Mouse (Mus musculus) G1E (cell line): Measurements from ENCODE around the gene Dnal4. TPM values are rescaled to one million over a fixed set of nuclear protein-coding genes. Genes with fewer than 3 reads are reported as not detected.
A peak's percentile ranks its signal among the peaks of the same experiment; 100 is the strongest.

Experiments
- ATAC-seq: 2 replicates; pipeline ENCODE4 v1.8.0; 2016; ENCODE audit warnings: mild to moderate bottlenecking; ENCODE audit not compliant: insufficient number of reproducible peaks, poor library complexity, low FRiP score, severe bottlenecking; ENCODE audit errors: extremely low read depth
- DNase-seq: peaks from one replicate; pipeline ENCODE4 v3.0.0; 2012; ENCODE audit warnings: low spot score
- H3K27me3 ChIP-seq: 2 replicates; pipeline ENCODE4 v1.6.1; 2012; ENCODE audit warnings: mild to moderate bottlenecking, low read length, inconsistent platforms; ENCODE audit not compliant: insufficient read depth
- H3K36me3 ChIP-seq: replicated peaks from 2 replicates; pipeline ENCODE3; 2012; ENCODE audit warnings: mild to moderate bottlenecking, inconsistent platforms
- H3K4me1 ChIP-seq: 2 replicates; pipeline ENCODE4 v1.6.1; 2012; ENCODE audit warnings: low read depth, low read length, inconsistent platforms, mixed read lengths; ENCODE audit not compliant: insufficient read depth
- H3K4me3 ChIP-seq: 2 replicates; pipeline ENCODE4 v1.5.1; 2012; ENCODE audit warnings: low read depth, mild to moderate bottlenecking, inconsistent platforms, low read length, moderate library complexity, mixed read lengths
- H3K9me3 ChIP-seq: replicated peaks from 2 replicates; pipeline ENCODE4 v1.6.1; 2012; ENCODE audit warnings: inconsistent platforms
- CTCF ChIP-seq: IDR thresholded peaks from 2 replicates; pipeline ENCODE4 v1.5.1; 2012; ENCODE audit warnings: low read depth, low read length, inconsistent platforms, mixed read lengths
- GATA1 ChIP-seq: IDR thresholded peaks from 2 replicates; pipeline ENCODE4 v1.6.1; 2012; ENCODE audit warnings: borderline replicate concordance, low read length, inconsistent platforms, mixed read lengths
- GATA2 ChIP-seq: IDR thresholded peaks from 2 replicates; pipeline ENCODE4 v1.6.1; 2012; ENCODE audit warnings: low read depth, low read length, inconsistent platforms, borderline replicate concordance
- POLR2AphosphoS5 ChIP-seq: IDR thresholded peaks from 2 replicates; pipeline ENCODE4 v1.6.1; 2012; ENCODE audit warnings: low read depth, low read length, inconsistent platforms; ENCODE audit not compliant: insufficient replicate concordance
- TAL1 ChIP-seq: conservative IDR thresholded peaks from 2 replicates; pipeline ENCODE4 v1.6.1; 2012; ENCODE audit warnings: low read depth, low read length, inconsistent platforms, mixed read lengths
- polyA plus RNA-seq: library from polyadenylated mRNA; stranded (reverse); fragments of >175 nt; gene quantifications from 2 replicates; pipeline ENCODE4 v1.2.3, GENCODE M21; 2012
- total RNA-seq, 2 experiments: library from RNA; stranded (forward) in 1 of 2; stranded (reverse) in 1 of 2; fragments of 200-1000 nt in 1 of 2; fragments of >200 nt in 1 of 2; fragmentation: Nextera tagmentation in 1 of 2; gene quantifications; 2 replicates each; pipeline ENCODE4 v1.2.3; 2014 to 2017

Gene Dnal4
- total RNA-seq (2014; fragmentation: Nextera tagmentation) (15.2 and 19.5 TPM in 2 replicates), total RNA-seq (2017) (13.1 and 13.9 TPM in 2 replicates), polyA plus RNA-seq (25.7 and 29.7 TPM in 2 replicates)

DNA sequence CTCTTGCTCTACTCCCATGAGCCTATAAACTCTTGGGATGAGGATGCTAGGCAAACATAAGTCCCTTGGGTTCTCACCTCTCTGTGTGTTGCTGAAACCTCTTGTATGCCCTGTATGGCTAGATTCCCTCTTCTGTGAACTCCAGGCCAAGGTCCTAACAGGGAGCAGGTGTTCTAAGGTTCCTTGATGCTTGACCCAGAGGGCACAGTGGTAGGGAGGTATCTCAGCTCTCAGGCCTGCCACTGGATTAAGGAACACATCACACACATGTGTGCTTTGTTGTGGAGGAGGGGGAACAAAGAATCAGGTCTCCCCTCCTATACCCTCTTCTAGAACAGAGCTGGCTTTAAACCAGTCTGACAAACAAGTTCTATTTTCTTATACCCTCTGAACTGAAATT is at the start of gene Dnal4:
TSS of gene Dnal4 (minus strand) at position 101 of the 400 bp plus-strand sequence.
- no peak for ATAC-seq
- peaks cover 26% of the 10 kb centered on the region for H3K4me1 ChIP-seq
- H3K4me3 ChIP-seq, result no peak within 1 kb of the TSS
- no peaks in the 10 kb centered on the region for H3K9me3 ChIP-seq
- H3K36me3 ChIP-seq, result peaks cover under 1% of the 10 kb centered on the region
- no peak for DNase-seq
- TF ChIP-seq TAL1, result no peak
- TF ChIP-seq GATA2, result no peak
- TF ChIP-seq CTCF, result no peak
- TF ChIP-seq GATA1, result no peak
- no peak for TF ChIP-seq POLR2AphosphoS5
- peaks cover 16% of the 10 kb centered on the region for H3K27me3 ChIP-seq

- DNase-seq (no peak), ATAC-seq (no peak)
- no peak for TF ChIP-seq GATA2
- no peak for TF ChIP-seq GATA1
- no peak for TF ChIP-seq POLR2AphosphoS5
- no peak for TF ChIP-seq CTCF
- TF ChIP-seq TAL1, result no peak
- Histone ChIP-seq H3K36me3 (peaks cover 27% of the 10 kb centered on the region), H3K4me1 (peaks cover 9% of the 10 kb centered on the region; the same call in 1 of the 2 replicates), H3K27me3 (peaks cover 15% of the 10 kb centered on the region; the same call in 1 of the 2 replicates), H3K9me3 (no peaks in the 10 kb centered on the region), H3K4me3 (no peak overlapping the region)
Observed at GRCm38 (mm10) chr15:79827061-79827777, 49.6 kb upstream of the Dnal4 start.

- ATAC-seq (no peak), DNase-seq (no peak)
- TF ChIP-seq TAL1 (no peak), GATA2 (no peak), GATA1 (no peak), POLR2AphosphoS5 (no peak), CTCF (no peak)
- Histone ChIP-seq H3K4me1 (peaks cover 7% of the 10 kb centered on the region; the same call in 1 of the 2 replicates), H3K27me3 (peaks cover 15% of the 10 kb centered on the region), H3K4me3 (no peak overlapping the region), H3K9me3 (no peaks in the 10 kb centered on the region), H3K36me3 (peaks cover 24% of the 10 kb centered on the region)
Observed at GRCm38 (mm10) chr15:79826221-79826935, 48.7 kb upstream of the Dnal4 start.

DNA sequence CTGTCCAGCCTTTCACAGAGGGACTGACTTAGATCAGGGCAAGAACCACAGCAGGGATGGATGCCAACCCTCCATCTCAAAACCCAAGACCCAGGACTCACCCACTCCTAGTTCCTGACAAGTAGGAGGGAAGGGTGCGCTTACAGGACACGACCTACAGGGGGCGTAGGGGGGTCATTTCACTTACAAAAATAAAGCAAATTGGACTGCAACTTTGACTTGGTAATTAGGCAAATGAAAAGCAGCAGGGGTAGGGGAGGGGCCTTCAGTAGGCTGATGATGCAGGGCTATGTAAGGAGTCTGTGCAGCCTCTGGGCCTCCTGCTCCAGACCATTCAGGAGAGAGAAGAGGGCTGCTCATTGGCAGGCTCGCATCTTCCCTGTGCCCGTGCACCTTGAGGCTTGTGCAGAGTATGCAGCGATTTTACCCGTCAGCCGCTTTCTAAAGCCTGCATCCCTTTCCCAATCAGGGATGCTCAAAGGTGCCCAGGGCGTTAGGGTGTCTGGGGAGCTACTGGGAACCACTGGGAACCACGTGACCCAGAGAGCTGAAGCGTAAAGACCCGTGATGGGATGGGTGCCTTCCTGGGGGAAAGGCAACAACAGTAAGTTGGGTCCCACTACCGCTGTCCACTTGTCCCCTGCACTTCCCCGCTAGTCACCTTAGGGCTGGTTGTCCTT is 47.6 kb upstream of the Dnal4 start:
- H3K4me1 ChIP-seq, result peaks cover 7% of the 10 kb centered on the region; the same call in 1 of the 2 replicates
- DNase-seq (no peak), ATAC-seq (no peak)
- H3K9me3 ChIP-seq, result no peaks in the 10 kb centered on the region
- no peak overlapping the region for H3K4me3 ChIP-seq
- no peak for TF ChIP-seq TAL1
- no peak for TF ChIP-seq POLR2AphosphoS5
- peak; percentile 44 for TF ChIP-seq CTCF
- H3K27me3 ChIP-seq, result peaks cover 15% of the 10 kb centered on the region
- peaks cover 24% of the 10 kb centered on the region for H3K36me3 ChIP-seq

DNA sequence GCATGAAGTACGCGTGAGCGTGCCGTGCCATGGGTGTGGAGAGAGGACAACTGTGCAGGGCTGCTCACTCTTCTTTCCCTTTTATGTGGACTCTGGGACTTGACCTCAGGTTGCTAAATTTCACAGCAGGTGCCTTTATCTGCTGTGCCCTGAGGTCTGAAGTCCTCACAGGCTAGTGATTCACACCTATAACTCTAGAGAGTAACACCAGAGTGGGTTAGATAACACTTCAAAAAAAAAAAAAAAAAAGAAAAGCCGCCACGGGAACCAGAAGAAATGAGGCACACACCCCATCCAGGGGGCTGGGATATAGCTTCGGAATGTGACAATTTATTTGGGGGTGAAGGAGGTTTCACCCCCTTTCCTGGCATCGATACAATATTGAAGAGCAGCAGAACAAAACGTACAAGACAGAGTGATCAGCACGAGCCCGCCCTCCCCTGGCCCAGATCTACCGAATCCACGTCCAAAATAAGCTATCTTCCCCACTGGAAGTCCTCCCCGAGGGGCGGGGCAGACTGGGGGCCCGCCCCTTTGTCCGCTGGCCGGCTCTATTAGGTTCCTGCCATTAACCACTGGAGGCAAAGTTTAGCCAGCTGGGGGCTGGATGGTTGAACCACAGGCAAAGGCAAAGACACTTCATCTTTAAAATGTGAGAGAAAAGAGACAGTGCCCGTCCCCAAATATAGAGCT is 46.1 kb upstream of the Dnal4 start:
- Histone ChIP-seq H3K27me3 (peaks cover 15% of the 10 kb centered on the region), H3K4me1 (peaks cover 7% of the 10 kb centered on the region; the same call in 1 of the 2 replicates), H3K4me3 (no peak overlapping the region), H3K9me3 (no peaks in the 10 kb centered on the region), H3K36me3 (peaks cover 23% of the 10 kb centered on the region)
- no peak for TF ChIP-seq CTCF
- TF ChIP-seq GATA2, result no peak
- no peak for TF ChIP-seq GATA1
- TF ChIP-seq POLR2AphosphoS5, result no peak
- TF ChIP-seq TAL1, result no peak
- ATAC-seq, result no peak
- no peak for DNase-seq
